Mouse (Mus musculus) limb, embryonic 13.5 days (tissue): ENCODE data around the gene Itgb1bp1. TPM values are rescaled to one million over a fixed set of nuclear protein-coding genes. Genes with fewer than 3 reads are reported as not detected.

Source experiments
- ATAC-seq: fragments of 200-750 bp; cut with Nextera tagmentation; 2 replicates; pipeline ENCODE4 v1.8.0; 2017; ENCODE audit warnings: low read depth, moderate number of reproducible peaks, moderate TSS enrichment; ENCODE audit not compliant: low FRiP score
- H3K27ac ChIP-seq: fragments of 300-500 bp; sonication (generic); 2 replicates; pipeline ENCODE4 v1.5.1; 2015; ENCODE audit warnings: inconsistent platforms, mild to moderate bottlenecking, moderate library complexity
- H3K27me3 ChIP-seq: fragments of 300-500 bp; sonication (generic); 2 replicates; pipeline ENCODE4 v1.6.1; 2015; ENCODE audit warnings: mild to moderate bottlenecking, inconsistent platforms
- H3K36me3 ChIP-seq: fragments of 300-500 bp; sonication (generic); 2 replicates; pipeline ENCODE4 v1.6.1; 2015; ENCODE audit warnings: inconsistent platforms, mild to moderate bottlenecking, moderate library complexity
- H3K4me1 ChIP-seq: fragments of 300-500 bp; sonication (generic); 2 replicates; pipeline ENCODE4 v1.6.1; 2015; ENCODE audit warnings: inconsistent platforms
- H3K4me2 ChIP-seq: fragments of 300-500 bp; sonication (generic); replicated peaks from 2 replicates; pipeline ENCODE4 v1.6.1; 2015; ENCODE audit warnings: inconsistent platforms, mild to moderate bottlenecking, moderate library complexity
- H3K4me3 ChIP-seq: fragments of 300-500 bp; sonication (generic); 2 replicates; pipeline ENCODE4 v1.5.1; 2015; ENCODE audit warnings: moderate library complexity, mild to moderate bottlenecking, inconsistent platforms
- H3K9ac ChIP-seq: fragments of 300-500 bp; sonication (generic); 2 replicates; pipeline ENCODE4 v1.6.1; 2015; ENCODE audit warnings: mild to moderate bottlenecking, inconsistent platforms
- H3K9me3 ChIP-seq: fragments of 300-500 bp; sonication (generic); 2 replicates; pipeline ENCODE4 v1.6.1; 2016; ENCODE audit warnings: inconsistent platforms
- WGBS: fragments of 180-500 bp; shearing (Covaris S2); methylation state at CpG from one replicate; pipeline ENCODE4 v1.1.7; 2015; 5-methylcytosine and 5-hydroxymethylcytosine counted together
- polyA plus RNA-seq: library from polyadenylated mRNA; unstranded; fragments of >200 nt; fragmentation: Nextera tagmentation; extraction: Ambion mirVana; gene quantifications from 2 replicates; pipeline ENCODE4 v1.2.1, GENCODE M21; 2015

The Itgb1bp1 gene
- polyA plus RNA-seq, 1 experiment from 2014 or later = 55.2 TPM

- Histone ChIP-seq H3K9ac (0 out of 2 replicates have a peak overlapping the region, but pooled peaks have one; percentile 25), H3K4me3 (no peak overlapping the region), H3K27ac (0 out of 2 replicates have a peak overlapping the region, but pooled peaks have one; percentile 15), H3K36me3 (peaks cover 81% of the 10 kb centered on the region), H3K9me3 (no peaks in the 10 kb centered on the region), H3K27me3 (no peaks in the 10 kb centered on the region), H3K4me2 (no peak overlapping the region), H3K4me1 (no peaks in the 10 kb centered on the region)
- 71% methylated on average over 4 of the region's 4 CpGs for WGBS
- no peak for ATAC-seq
Measured at GRCm38 (mm10) chr12:21265501-21265900, 20.6 kb downstream of the Itgb1bp1 start.

GRCm38 (mm10) chr12:21264970-21265369 lies 21.1 kb downstream of the Itgb1bp1 start:
- no peak for ATAC-seq
- Histone ChIP-seq H3K36me3 (peaks cover 81% of the 10 kb centered on the region), H3K9ac (no peak overlapping the region)

DNA sequence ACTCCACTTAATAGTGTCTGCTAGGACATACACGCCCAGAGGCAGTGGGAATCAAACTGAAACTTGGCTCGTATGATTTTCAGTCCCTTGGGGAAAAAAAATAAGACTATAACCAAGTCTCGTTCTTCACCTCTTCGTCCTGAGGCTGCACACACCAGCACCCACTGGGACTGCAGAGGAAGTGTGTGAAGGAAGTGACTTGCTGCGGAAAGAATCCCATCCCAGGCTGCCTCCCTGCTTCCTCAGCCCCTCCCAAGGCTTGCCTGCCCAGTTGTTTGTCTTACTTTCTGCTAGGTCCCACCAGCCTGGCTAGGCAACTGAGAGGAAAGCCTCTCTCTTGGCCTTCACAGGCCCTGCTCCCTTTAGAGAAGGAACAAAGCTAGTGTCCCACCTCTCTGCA lies 21.8 kb downstream of the Itgb1bp1 start:
- 70% methylated on average over 5 of the region's 5 CpGs for WGBS
- peaks cover 82% of the 10 kb centered on the region for H3K36me3 ChIP-seq

More at GRCm38 (mm10) chr12:21264970-21265369, 21.1 kb downstream of the Itgb1bp1 start:
- Histone ChIP-seq H3K27ac (no peak overlapping the region), H3K4me2 (no peak overlapping the region), H3K4me3 (no peak overlapping the region), H3K9me3 (no peaks in the 10 kb centered on the region), H3K4me1 (no peaks in the 10 kb centered on the region), H3K27me3 (no peaks in the 10 kb centered on the region)
- WGBS = 81% methylated on average over 3 of the region's 3 CpGs

DNA sequence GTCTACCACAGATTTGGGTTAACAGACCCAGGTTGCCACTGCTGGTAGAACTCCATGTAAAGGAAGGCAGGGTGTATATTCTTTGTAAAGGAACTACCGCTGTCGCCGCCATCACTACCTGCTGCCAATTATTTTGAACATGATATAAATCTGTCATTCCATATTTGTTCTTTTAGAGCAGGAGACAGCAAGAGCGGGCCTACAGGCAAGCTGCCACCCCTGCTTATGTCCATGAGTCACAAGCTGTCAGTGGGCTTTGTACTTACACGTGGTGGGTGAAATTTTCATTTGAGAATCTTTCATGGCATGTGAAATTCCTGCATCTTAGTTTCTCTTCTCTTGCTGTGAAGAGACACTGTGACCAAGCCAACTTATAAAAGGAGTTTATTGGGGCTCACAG lies 22.8 kb downstream of the Itgb1bp1 start:
- H3K36me3 ChIP-seq = peaks cover 78% of the 10 kb centered on the region
- H3K9ac ChIP-seq = no peak overlapping the region
- ATAC-seq = no peak
- H3K4me1 ChIP-seq = no peaks in the 10 kb centered on the region
- WGBS = 95% methylated on average over 5 of the region's 5 CpGs
- H3K9me3 ChIP-seq = no peaks in the 10 kb centered on the region
- H3K27ac ChIP-seq = no peak overlapping the region
- H3K4me2 ChIP-seq = no peak overlapping the region
- no peaks in the 10 kb centered on the region for H3K27me3 ChIP-seq
- H3K4me3 ChIP-seq = no peak overlapping the region

More for the DNA sequence above, 21.8 kb downstream of the Itgb1bp1 start:
- no peak overlapping the region for H3K4me3 ChIP-seq
- ATAC-seq = no peak
- no peaks in the 10 kb centered on the region for H3K4me1 ChIP-seq
- H3K4me2 ChIP-seq = no peak overlapping the region
- no peaks in the 10 kb centered on the region for H3K27me3 ChIP-seq
- H3K27ac ChIP-seq = no peak overlapping the region; the same call in 1 of the 2 replicates
- H3K9me3 ChIP-seq = no peaks in the 10 kb centered on the region
- no peak overlapping the region for H3K9ac ChIP-seq

DNA sequence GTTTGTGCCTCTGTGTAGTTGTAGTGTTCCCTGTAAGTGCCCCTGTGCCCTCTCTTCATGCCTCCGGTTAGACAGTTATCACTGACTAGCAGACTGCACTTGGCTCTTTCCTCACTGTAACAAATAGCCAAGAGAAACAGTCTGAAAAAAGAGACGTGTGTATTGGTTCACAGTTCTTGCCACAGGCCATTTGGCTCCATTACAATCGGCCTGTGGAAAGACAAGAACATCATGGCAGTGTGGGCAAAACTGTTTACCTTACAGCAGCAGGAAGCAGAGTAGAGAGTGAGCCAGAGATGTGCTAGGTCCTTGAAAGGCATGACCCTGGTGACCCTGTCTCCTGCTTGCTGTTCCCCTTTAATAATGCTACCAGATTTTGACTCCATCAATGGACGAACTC lies 24.6 kb downstream of the Itgb1bp1 start:
- no peak overlapping the region for H3K4me3 ChIP-seq
- no peak overlapping the region for H3K4me2 ChIP-seq
- no peaks in the 10 kb centered on the region for H3K27me3 ChIP-seq
- WGBS = 79% methylated on average over 4 of the region's 4 CpGs
- H3K9ac ChIP-seq = no peak overlapping the region
- no peak for ATAC-seq
- no peak overlapping the region for H3K27ac ChIP-seq
- H3K36me3 ChIP-seq = peaks cover 90% of the 10 kb centered on the region
- no peaks in the 10 kb centered on the region for H3K9me3 ChIP-seq
- no peaks in the 10 kb centered on the region for H3K4me1 ChIP-seq

GRCm38 (mm10) chr12:21260494-21261256 lies 25.4 kb downstream of the Itgb1bp1 start:
- Histone ChIP-seq H3K27me3 (no peaks in the 10 kb centered on the region), H3K9ac (no peak overlapping the region), H3K27ac (no peak overlapping the region), H3K4me2 (no peak overlapping the region), H3K36me3 (peaks cover 90% of the 10 kb centered on the region), H3K4me3 (no peak overlapping the region), H3K4me1 (no peaks in the 10 kb centered on the region), H3K9me3 (no peaks in the 10 kb centered on the region)
- 83% methylated on average over 6 of the region's 6 CpGs for WGBS
- no peak for ATAC-seq

DNA sequence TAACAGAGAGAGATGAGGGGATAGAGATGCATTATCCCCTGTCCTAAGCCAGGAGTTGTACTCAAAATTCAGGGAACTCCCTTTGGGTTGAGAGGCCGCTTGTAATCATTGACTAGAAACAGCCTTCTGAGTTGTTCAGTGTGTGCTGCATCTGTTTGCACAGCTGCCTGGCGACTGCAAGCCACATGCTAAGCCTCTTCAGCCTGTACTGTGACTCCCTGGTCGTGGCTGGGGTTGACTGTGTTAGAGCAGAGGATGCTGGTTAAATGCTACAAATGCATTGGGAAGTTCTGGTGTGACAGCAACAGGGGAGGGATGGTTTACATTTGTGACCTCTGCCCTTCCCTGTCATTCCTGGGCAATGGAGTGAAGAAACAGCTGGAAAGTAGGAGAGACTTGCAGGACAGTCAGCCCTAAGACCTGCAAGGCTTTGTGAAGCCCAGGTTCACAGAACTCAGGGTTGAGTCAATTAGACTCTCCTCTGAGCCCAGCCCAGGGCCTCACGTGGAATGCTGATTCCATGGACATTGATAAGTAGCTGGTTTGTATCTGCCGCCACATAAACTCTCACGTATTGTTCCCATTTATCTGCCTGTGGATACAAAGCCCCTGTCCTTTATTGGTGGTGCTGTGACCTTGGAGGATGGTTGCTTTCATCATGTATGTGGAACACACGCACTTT lies 38.2 kb downstream of the Itgb1bp1 start:
- no peak overlapping the region for H3K27ac ChIP-seq
- no peak overlapping the region for H3K4me2 ChIP-seq
- ATAC-seq = no peak
- 77% methylated on average over 7 of the region's 7 CpGs for WGBS
- H3K27me3 ChIP-seq = no peaks in the 10 kb centered on the region
- no peak overlapping the region for H3K9ac ChIP-seq
- no peaks in the 10 kb centered on the region for H3K9me3 ChIP-seq
- peaks cover 94% of the 10 kb centered on the region for H3K36me3 ChIP-seq
- H3K4me1 ChIP-seq = no peaks in the 10 kb centered on the region
- H3K4me3 ChIP-seq = no peak overlapping the region

- no peak for ATAC-seq
- no peak overlapping the region for H3K9ac ChIP-seq
- no peak overlapping the region for H3K4me3 ChIP-seq
- H3K4me1 ChIP-seq = no peaks in the 10 kb centered on the region
- H3K27ac ChIP-seq = no peak overlapping the region
- H3K36me3 ChIP-seq = peaks cover 87% of the 10 kb centered on the region
- H3K27me3 ChIP-seq = no peaks in the 10 kb centered on the region
- no peaks in the 10 kb centered on the region for H3K9me3 ChIP-seq
- WGBS = 97% methylated on average over 11 of the region's 11 CpGs
- no peak overlapping the region for H3K4me2 ChIP-seq
Measured at GRCm38 (mm10) chr12:21244375-21244960, 41.6 kb downstream of the Itgb1bp1 start.

DNA sequence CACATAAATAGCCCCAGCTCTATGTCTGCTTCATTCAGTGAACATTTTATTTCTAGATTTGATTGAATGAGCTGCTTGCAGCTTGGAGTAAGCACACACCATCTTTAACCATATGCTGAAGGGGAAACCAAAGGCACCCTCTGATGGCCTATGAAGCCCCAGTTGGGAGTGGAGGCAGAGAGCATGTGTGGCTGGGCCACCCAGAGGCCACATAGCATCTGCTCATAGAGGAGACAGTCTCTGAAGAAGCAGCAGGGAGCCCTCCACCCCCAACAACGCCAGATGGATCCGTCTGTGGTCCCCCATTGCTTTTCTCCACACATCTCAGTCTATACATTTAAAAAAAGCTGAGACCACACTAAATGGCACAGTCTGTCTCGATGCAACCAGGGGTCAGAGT lies 44.1 kb downstream of the Itgb1bp1 start:
- Histone ChIP-seq H3K4me2 (no peak overlapping the region), H3K27ac (no peak overlapping the region), H3K4me1 (no peaks in the 10 kb centered on the region), H3K4me3 (no peak overlapping the region), H3K9me3 (no peaks in the 10 kb centered on the region), H3K27me3 (no peaks in the 10 kb centered on the region), H3K9ac (no peak overlapping the region), H3K36me3 (peaks cover 89% of the 10 kb centered on the region)
- 84% methylated on average over 3 of the region's 3 CpGs for WGBS
- no peak for ATAC-seq

GRCm38 (mm10) chr12:21234560-21234959 lies 51.5 kb downstream of the Itgb1bp1 start:
- no peak overlapping the region for H3K27ac ChIP-seq
- 95% methylated on average over 2 of the region's 2 CpGs for WGBS
- H3K36me3 ChIP-seq = peaks cover 90% of the 10 kb centered on the region

GRCm38 (mm10) chr12:21233727-21234126 lies 52.4 kb downstream of the Itgb1bp1 start:
- H3K9ac ChIP-seq = no peak overlapping the region
- no peak overlapping the region for H3K4me3 ChIP-seq
- H3K27me3 ChIP-seq = no peaks in the 10 kb centered on the region
- WGBS = 88% methylated on average over 7 of the region's 7 CpGs
- peaks cover 89% of the 10 kb centered on the region for H3K36me3 ChIP-seq
- H3K27ac ChIP-seq = no peak overlapping the region
- no peak overlapping the region for H3K4me2 ChIP-seq
- no peak for ATAC-seq
- no peaks in the 10 kb centered on the region for H3K4me1 ChIP-seq
- no peaks in the 10 kb centered on the region for H3K9me3 ChIP-seq

More at GRCm38 (mm10) chr12:21234560-21234959, 51.5 kb downstream of the Itgb1bp1 start:
- Histone ChIP-seq H3K4me2 (no peak overlapping the region), H3K9me3 (no peaks in the 10 kb centered on the region), H3K27me3 (no peaks in the 10 kb centered on the region), H3K9ac (no peak overlapping the region), H3K4me1 (no peaks in the 10 kb centered on the region), H3K4me3 (no peak overlapping the region)
- no peak for ATAC-seq
